Mouse (Mus musculus) midbrain, embryonic 11.5 days (tissue): ENCODE measurements at regions not wholly inside any gene's neighbourhood (a gene's known extent, or its start where the extent isn't known, plus 50 kb on each side); places are given as distances from the start of the nearest gene placed in this dataset.
A peak's percentile ranks its signal among the peaks of the same experiment; 100 is the strongest.

Experiments
- ATAC-seq: fragments of 200-750 bp; cut with Nextera tagmentation; 2 replicates; pipeline ENCODE4 v1.8.0; 2017; ENCODE audit warnings: moderate TSS enrichment, moderate library complexity; ENCODE audit not compliant: low FRiP score
- DNase-seq: peaks from one replicate; pipeline ENCODE4 v3.0.0; 2015; ENCODE audit warnings: low spot score; ENCODE audit errors: missing footprints
- H3K27ac ChIP-seq: fragments of 300-500 bp; sonication (generic); 2 replicates; pipeline ENCODE4 v1.5.1; 2014; ENCODE audit warnings: low read depth, low read length
- H3K27me3 ChIP-seq: fragments of 300-500 bp; sonication (generic); 2 replicates; pipeline ENCODE4 v1.6.1; 2014; ENCODE audit warnings: mild to moderate bottlenecking, low read length, moderate library complexity, mixed read lengths; ENCODE audit not compliant: control insufficient read depth, insufficient read depth
- H3K36me3 ChIP-seq: fragments of 300-500 bp; sonication (generic); 2 replicates; pipeline ENCODE4 v1.6.1; 2014; ENCODE audit warnings: mild to moderate bottlenecking, low read length, moderate library complexity, mixed read lengths; ENCODE audit not compliant: control insufficient read depth, insufficient read depth
- H3K4me1 ChIP-seq: fragments of 300-500 bp; sonication (generic); 2 replicates; pipeline ENCODE4 v1.6.1; 2014; ENCODE audit warnings: low read length; ENCODE audit not compliant: control insufficient read depth, insufficient read depth
- H3K4me2 ChIP-seq: fragments of 300-500 bp; sonication (generic); 2 replicates; pipeline ENCODE4 v1.6.1; 2014; ENCODE audit warnings: mild to moderate bottlenecking, moderate library complexity
- H3K4me3 ChIP-seq: fragments of 300-500 bp; sonication (generic); 2 replicates; pipeline ENCODE4 v1.5.1; 2014; ENCODE audit warnings: low read depth, low read length
- H3K9ac ChIP-seq: fragments of 300-500 bp; sonication (generic); 2 replicates; pipeline ENCODE4 v1.6.1; 2014; ENCODE audit warnings: low read length
- H3K9me3 ChIP-seq: fragments of 300-500 bp; sonication (generic); 2 replicates; pipeline ENCODE4 v1.6.1; 2016; ENCODE audit warnings: low read length; ENCODE audit not compliant: control insufficient read depth
- WGBS: fragments of 180-500 bp; shearing (Covaris S2); extraction: QIAGEN DNeasy Blood & Tissue Kit; methylation state at CpG from one replicate; pipeline ENCODE4 v1.1.7; 2014; 5-methylcytosine and 5-hydroxymethylcytosine counted together

GRCm38 (mm10) chr9:59129699-59130340 lies 93.6 kb upstream of the Neo1 start:
- no peaks in the 10 kb centered on the region for H3K27me3 ChIP-seq
- 87% methylated on average over 9 of the region's 9 CpGs for WGBS
- no peaks in the 10 kb centered on the region for H3K9me3 ChIP-seq
- H3K27ac ChIP-seq = no peak overlapping the region
- no peaks in the 10 kb centered on the region for H3K36me3 ChIP-seq
- DNase-seq (no peak), ATAC-seq (no peak)
- no peak overlapping the region for H3K4me2 ChIP-seq
- H3K4me3 ChIP-seq = no peak overlapping the region
- H3K9ac ChIP-seq = no peak overlapping the region
- no peaks in the 10 kb centered on the region; the same call in 1 of the 2 replicates for H3K4me1 ChIP-seq

GRCm38 (mm10) chr9:59129252-59129651 lies 93.0 kb upstream of the Neo1 start:
- no peak for ATAC-seq
- Histone ChIP-seq H3K4me3 (no peak overlapping the region), H3K36me3 (no peaks in the 10 kb centered on the region), H3K4me2 (no peak overlapping the region), H3K27ac (no peak overlapping the region), H3K9ac (no peak overlapping the region), H3K27me3 (no peaks in the 10 kb centered on the region), H3K4me1 (no peaks in the 10 kb centered on the region; the same call in 1 of the 2 replicates), H3K9me3 (no peaks in the 10 kb centered on the region)
- DNase-seq = no peak
- 94% methylated on average over 1 of the region's 1 CpGs for WGBS

GRCm38 (mm10) chr9:59128023-59128422 lies 91.8 kb upstream of the Neo1 start:
- ATAC-seq (no peak), DNase-seq (no peak)
- no peak overlapping the region for H3K4me2 ChIP-seq
- H3K27me3 ChIP-seq = no peaks in the 10 kb centered on the region
- no peaks in the 10 kb centered on the region for H3K36me3 ChIP-seq
- H3K9ac ChIP-seq = no peak overlapping the region
- H3K9me3 ChIP-seq = no peaks in the 10 kb centered on the region
- no peak overlapping the region for H3K4me3 ChIP-seq
- no peaks in the 10 kb centered on the region for H3K4me1 ChIP-seq
- WGBS = 85% methylated on average over 2 of the region's 2 CpGs
- H3K27ac ChIP-seq = no peak overlapping the region

GRCm38 (mm10) chr9:59125886-59126285 lies 89.6 kb upstream of the Neo1 start:
- no peaks in the 10 kb centered on the region for H3K9me3 ChIP-seq
- no peak overlapping the region for H3K4me2 ChIP-seq
- DNase-seq = no peak
- no peak for ATAC-seq
- no peaks in the 10 kb centered on the region for H3K36me3 ChIP-seq
- no peak overlapping the region for H3K27ac ChIP-seq
- H3K4me1 ChIP-seq = no peaks in the 10 kb centered on the region
- no peak overlapping the region for H3K9ac ChIP-seq
- no peaks in the 10 kb centered on the region for H3K27me3 ChIP-seq
- 80% methylated on average over 6 of the region's 6 CpGs for WGBS
- no peak overlapping the region for H3K4me3 ChIP-seq

GRCm38 (mm10) chr9:59116561-59116960 lies 80.3 kb upstream of the Neo1 start:
- WGBS = 84% methylated on average over 2 of the region's 2 CpGs
- Histone ChIP-seq H3K4me1 (peaks cover 2% of the 10 kb centered on the region; the same call in 1 of the 2 replicates), H3K4me3 (no peak overlapping the region), H3K9me3 (no peaks in the 10 kb centered on the region), H3K4me2 (no peak overlapping the region), H3K36me3 (no peaks in the 10 kb centered on the region), H3K27me3 (no peaks in the 10 kb centered on the region), H3K27ac (no peak overlapping the region), H3K9ac (no peak overlapping the region)
- ATAC-seq (no peak), DNase-seq (no peak)

GRCm38 (mm10) chr9:59113859-59114258 lies 77.6 kb upstream of the Neo1 start:
- ATAC-seq (no peak), DNase-seq (peak; percentile 88)
- WGBS = 18% methylated on average over 4 of the region's 4 CpGs
- Histone ChIP-seq H3K9me3 (no peaks in the 10 kb centered on the region), H3K4me1 (peaks cover 2% of the 10 kb centered on the region; the same call in 1 of the 2 replicates), H3K4me2 (no peak overlapping the region), H3K36me3 (no peaks in the 10 kb centered on the region), H3K9ac (no peak overlapping the region), H3K4me3 (no peak overlapping the region), H3K27ac (no peak overlapping the region), H3K27me3 (no peaks in the 10 kb centered on the region)

GRCm38 (mm10) chr9:59099738-59100137 lies 63.5 kb upstream of the Neo1 start:
- Histone ChIP-seq H3K4me1 (no peaks in the 10 kb centered on the region), H3K9me3 (no peaks in the 10 kb centered on the region), H3K36me3 (no peaks in the 10 kb centered on the region), H3K27me3 (no peaks in the 10 kb centered on the region), H3K4me3 (no peak overlapping the region), H3K9ac (no peak overlapping the region), H3K4me2 (no peak overlapping the region), H3K27ac (no peak overlapping the region)
- no peak for ATAC-seq
- 89% methylated on average over 5 of the region's 5 CpGs for WGBS
- DNase-seq = no peak

GRCm38 (mm10) chr9:59097564-59097963 lies 61.3 kb upstream of the Neo1 start:
- Histone ChIP-seq H3K27me3 (no peaks in the 10 kb centered on the region), H3K4me1 (no peaks in the 10 kb centered on the region), H3K9me3 (no peaks in the 10 kb centered on the region), H3K4me2 (no peak overlapping the region), H3K36me3 (no peaks in the 10 kb centered on the region), H3K27ac (no peak overlapping the region), H3K9ac (no peak overlapping the region), H3K4me3 (no peak overlapping the region)
- ATAC-seq = no peak
- DNase-seq = no peak
- WGBS = 70% methylated on average over 4 of the region's 4 CpGs

- ATAC-seq (no peak), DNase-seq (no peak)
- WGBS = 64% methylated on average over 12 of the region's 12 CpGs
- Histone ChIP-seq H3K9ac (no peak overlapping the region), H3K27ac (no peak overlapping the region), H3K9me3 (no peaks in the 10 kb centered on the region), H3K27me3 (no peaks in the 10 kb centered on the region), H3K4me2 (no peak overlapping the region), H3K4me3 (no peak overlapping the region), H3K4me1 (no peaks in the 10 kb centered on the region), H3K36me3 (no peaks in the 10 kb centered on the region)
Measured at GRCm38 (mm10) chr9:59096551-59097268, 60.5 kb upstream of the Neo1 start.
